ENCODE assay signal across 7 mouse cellular contexts in the genomic region with DNA sequence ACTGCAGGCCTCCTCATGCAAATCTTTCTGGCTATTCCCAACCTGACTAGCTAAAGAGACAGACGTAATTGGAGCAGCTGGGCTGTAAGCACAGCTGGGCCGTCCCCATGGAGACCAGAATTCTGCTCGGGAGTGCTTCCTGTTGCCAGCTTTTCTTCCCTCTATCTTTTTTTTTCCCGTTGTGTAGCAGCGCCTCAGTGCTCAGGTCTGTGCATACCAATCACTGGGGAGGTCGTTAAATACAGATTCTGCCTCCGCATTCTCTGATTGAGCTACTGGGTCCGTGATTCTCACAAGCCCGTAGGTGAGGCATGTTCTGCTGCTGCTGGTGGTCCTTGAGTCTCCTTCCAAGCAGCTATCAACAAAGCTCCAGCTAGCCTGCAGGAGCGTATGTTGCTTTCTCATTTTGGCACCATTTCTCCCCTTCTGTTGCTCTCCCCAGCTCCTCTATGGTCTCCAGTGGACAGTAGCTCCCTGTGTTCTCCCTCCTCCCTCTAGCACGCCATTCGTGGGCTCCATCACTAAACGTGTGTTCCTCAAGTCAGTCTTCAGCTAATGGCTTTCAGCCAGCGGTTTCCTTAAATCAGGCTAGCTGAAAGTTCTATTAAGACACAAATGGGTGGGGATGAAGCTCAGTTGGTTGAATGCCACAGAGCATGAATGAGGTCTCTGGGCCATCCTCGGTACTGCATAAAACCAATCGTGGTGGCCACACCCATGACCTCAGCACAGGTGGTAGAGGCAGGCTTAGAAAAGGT. TPM values are rescaled to one million over a fixed set of nuclear protein-coding genes. Genes with fewer than 3 reads are reported as not detected.
DNase-seq lines count a peak whose midpoint lies in the region; ATAC-seq and TF ChIP-seq lines count a peak whose summit lies in the region.

No protein-coding gene starts in this region.

- no peaks in the 10 kb centered on the region for H3K9me3 ChIP-seq in forebrain, embryonic 16.5 days (ENCODE audit: control insufficient read depth, low read length)
- H3K9me3 ChIP-seq in neural tube, embryonic 13.5 days, result no peaks in the 10 kb centered on the region

- no peaks in the 10 kb centered on the region for H3K27me3 ChIP-seq in forebrain, embryonic 16.5 days (replicated peaks; ENCODE audit: control insufficient read depth, insufficient read depth, low read length)
- no peaks in the 10 kb centered on the region for H3K27me3 ChIP-seq in neural tube, embryonic 13.5 days

- TF ChIP-seq CTCF in left cerebral cortex, adult 2 months (IDR thresholded peaks at IDR 0.05), result no peak

- intact Hi-C loops in left cerebral cortex, adult 2 months (cut with DNase I), result loop anchor here (1.0 to 2.0 kb wide), 2 partner anchors 42 to 108 kb away; no protein-coding TSS in a partner anchor

- H3K9ac ChIP-seq in forebrain, embryonic 16.5 days (replicated peaks; ENCODE audit: low read depth, low read length), result peak overlapping the region; percentile 50
- no peak overlapping the region for H3K9ac ChIP-seq in neural tube, embryonic 13.5 days

- peak overlapping the region; percentile 56 for H3K4me2 ChIP-seq in forebrain, embryonic 16.5 days (ENCODE audit: low read length)
- peak overlapping the region; percentile 43 for H3K4me2 ChIP-seq in neural tube, embryonic 13.5 days

- ATAC-seq in forebrain, embryonic 16.5 days, result peak; percentile 81
- ATAC-seq in neural tube, embryonic 13.5 days (ENCODE audit: low read depth), result peak; percentile 88
- no peak for ATAC-seq in inflammation-experienced regulatory T-cells, adult 6 months

- DNase-seq in MN1 (ENCODE audit: low spot score), result peak; percentile 78
- DNase-seq in cerebellum, adult 11-12 months, result peak; percentile 79
- peak; percentile 60 for DNase-seq in heart, postnatal 4 days
- peak; percentile 51 to 68 for DNase-seq in left cerebral cortex, adult 2 months (ENCODE audit: extremely low spot score in 1 of 2, low spot score in 2 of 2)

- no peaks in the 10 kb centered on the region for H3K36me3 ChIP-seq in forebrain, embryonic 16.5 days (ENCODE audit: control insufficient read depth, insufficient read depth)
- H3K36me3 ChIP-seq in neural tube, embryonic 13.5 days, result no peaks in the 10 kb centered on the region

- H3K4me1 ChIP-seq in forebrain, embryonic 16.5 days (replicated peaks; ENCODE audit: control insufficient read depth, insufficient read depth, low read length), result peaks cover 36% of the 10 kb centered on the region
- H3K4me1 ChIP-seq in neural tube, embryonic 13.5 days (replicated peaks), result peaks cover 24% of the 10 kb centered on the region

- H3K27ac ChIP-seq in forebrain, embryonic 16.5 days (ENCODE audit: low read length), result peak overlapping the region; percentile 89
- H3K27ac ChIP-seq in left cerebral cortex, adult 2 months, result peak overlapping the region; percentile 92
- peak overlapping the region; percentile 86 for H3K27ac ChIP-seq in neural tube, embryonic 13.5 days (replicated peaks)

- H3K4me3 ChIP-seq in forebrain, embryonic 16.5 days (replicated peaks; ENCODE audit: low read length), result peak overlapping the region; percentile 27
- H3K4me3 ChIP-seq in left cerebral cortex, adult 2 months, result peak overlapping the region; percentile 22
- peak overlapping the region; percentile 18; the same call in 1 of the 2 replicates for H3K4me3 ChIP-seq in neural tube, embryonic 13.5 days

- WGBS in forebrain, embryonic 16.5 days, result 12% methylated on average over 16 of the region's 16 CpGs
- WGBS in neural tube, embryonic 13.5 days, result 21% methylated on average over 16 of the region's 16 CpGs

RNA-seq across cellular contexts. Expression of gene Srsf7, which starts 38.5 kb away (rescaled TPM):
- 575 and 647 TPM in 2 replicates for polyA plus RNA-seq in forebrain, embryonic 16.5 days (2015; fragmentation: Nextera tagmentation; extraction: Ambion mirVana)
- total RNA-seq in heart, postnatal 4 days (2021), result 100 to 1,000 TPM; 104 to 109 TPM
- 100 to 1,000 TPM; 103 to 115 TPM for total RNA-seq in left cerebral cortex, adult 2 months (2021)
- 470 and 550 TPM in 2 replicates for polyA plus RNA-seq in neural tube, embryonic 13.5 days (2015; fragmentation: Nextera tagmentation; extraction: Ambion mirVana)
- polyA plus RNA-seq in inflammation-experienced regulatory T-cells, adult 6 months (2017; shearing (Covaris generic)), result 100 to 1,000 TPM; 539 to 598 (median 556) TPM

RNA-seq across cellular contexts. Expression of gene Ttc39d, which starts 38.7 kb away (rescaled TPM):
- not detected in 2 replicates for polyA plus RNA-seq in forebrain, embryonic 16.5 days (2015; fragmentation: Nextera tagmentation; extraction: Ambion mirVana)
- total RNA-seq in heart, postnatal 4 days (2021), result not detected
- under 1 TPM in 1 of 2 experiments, not detected in 1; 0.18 TPM for total RNA-seq in left cerebral cortex, adult 2 months (2021)
- polyA plus RNA-seq in neural tube, embryonic 13.5 days (2015; fragmentation: Nextera tagmentation; extraction: Ambion mirVana), result not detected in 2 replicates
- polyA plus RNA-seq in inflammation-experienced regulatory T-cells, adult 6 months (2017; shearing (Covaris generic)), result not detected

RNA-seq across cellular contexts. Expression of gene Galm, which starts 41.3 kb away (rescaled TPM):
- 1.7 and 2.4 TPM in 2 replicates for polyA plus RNA-seq in forebrain, embryonic 16.5 days (2015; fragmentation: Nextera tagmentation; extraction: Ambion mirVana)
- 1 to 10 TPM; 6.9 to 9.1 TPM for total RNA-seq in heart, postnatal 4 days (2021)
- 1 to 10 TPM; 1.8 to 2.6 TPM for total RNA-seq in left cerebral cortex, adult 2 months (2021)
- polyA plus RNA-seq in neural tube, embryonic 13.5 days (2015; fragmentation: Nextera tagmentation; extraction: Ambion mirVana), result 2.0 and 2.1 TPM in 2 replicates
- polyA plus RNA-seq in inflammation-experienced regulatory T-cells, adult 6 months (2017; shearing (Covaris generic)), result 10 to 100 TPM; 36.2 to 50.6 (median 42.1) TPM

RNA-seq across cellular contexts. Expression of gene Gemin6, which starts 55.6 kb away (rescaled TPM):
- 25.2 and 25.8 TPM in 2 replicates for polyA plus RNA-seq in forebrain, embryonic 16.5 days (2015; fragmentation: Nextera tagmentation; extraction: Ambion mirVana)
- total RNA-seq in heart, postnatal 4 days (2021), result 1 to 10 TPM; 6.1 to 7.8 TPM
- 1 to 10 TPM; 5.3 to 5.9 TPM for total RNA-seq in left cerebral cortex, adult 2 months (2021)
- polyA plus RNA-seq in neural tube, embryonic 13.5 days (2015; fragmentation: Nextera tagmentation; extraction: Ambion mirVana), result 21.5 and 23.7 TPM in 2 replicates
- polyA plus RNA-seq in inflammation-experienced regulatory T-cells, adult 6 months (2017; shearing (Covaris generic)), result 10 to 100 TPM; 12.7 to 17.5 (median 12.8) TPM

Comparison
In these comparisons a context has a peak if more than half of its experiments do, and no peak if none do; other contexts are left out.
1. RNA of gene Galm, which starts 41.3 kb away (polyA plus RNA-seq): 36.2 to 50.6 TPM in inflammation-experienced regulatory T-cells, adult 6 months; 2.0 to 2.1 TPM in neural tube, embryonic 13.5 days and 1.7 to 2.4 TPM in forebrain, embryonic 16.5 days; every median in the first group is over 10 times any median in the second.
2. Peak in every context shown above with its lines, with median percentiles within 50 percentile points of each other: DNase-seq, H3K27ac ChIP-seq and H3K4me3 ChIP-seq.